Mouse (Mus musculus) myocyte (in vitro differentiated cells): ENCODE measurements around the gene Camkmt. TPM values are rescaled to one million over a fixed set of nuclear protein-coding genes. Genes with fewer than 3 reads are reported as not detected.

ENCODE experiments used
- H3K27me3 ChIP-seq: one replicate; pipeline ENCODE4 v1.6.1; 2011; ENCODE audit not compliant: control insufficient read depth, insufficient read depth, insufficient read length
- H3K36me3 ChIP-seq: one replicate; pipeline ENCODE4 v1.6.1; 2011; ENCODE audit not compliant: control insufficient read depth, insufficient read depth
- H3K4me2 ChIP-seq: one replicate; pipeline ENCODE4 v1.6.1; 2011; ENCODE audit warnings: low read depth, control low read depth
- H3K4me3 ChIP-seq: one replicate; pipeline ENCODE4 v1.5.1; 2011; ENCODE audit warnings: mild to moderate bottlenecking, control low read depth, moderate library complexity
- H3K79me2 ChIP-seq: one replicate; pipeline ENCODE4 v1.6.1; 2011; ENCODE audit not compliant: control insufficient read depth, insufficient read depth
- H3ac ChIP-seq: one replicate; pipeline ENCODE4 v1.6.1; 2011; ENCODE audit not compliant: control insufficient read depth, insufficient read length
- CEBPB ChIP-seq: IDR thresholded peaks from 2 replicates; pipeline ENCODE4 v1.6.1; 2011; ENCODE audit warnings: mild to moderate bottlenecking, moderate library complexity; ENCODE audit not compliant: poor library complexity, insufficient read depth, severe bottlenecking
- E2F4 ChIP-seq: IDR thresholded peaks from one replicate; pipeline ENCODE4 v1.6.1; 2011; ENCODE audit warnings: mild to moderate bottlenecking, control low read depth, moderate library complexity; ENCODE audit not compliant: insufficient read depth
- MAX ChIP-seq: IDR thresholded peaks from one replicate; pipeline ENCODE4 v1.6.1; 2011; ENCODE audit warnings: low read depth, mild to moderate bottlenecking, control low read depth
- MYOD1 ChIP-seq, 3 experiments: IDR thresholded peaks; one replicate each; pipeline ENCODE4 v1.6.1; 2011; ENCODE audit warnings: control low read depth in 2 of 3, low read depth in 2 of 3, mild to moderate bottlenecking in 2 of 3, moderate library complexity in 1 of 3; ENCODE audit not compliant: insufficient read length in 2 of 3, control insufficient read depth in 1 of 3
- MYOG ChIP-seq, 3 experiments: IDR thresholded peaks; one replicate each; pipeline ENCODE4 v1.6.1; 2011; ENCODE audit warnings: control low read depth in 2 of 3, low read depth in 2 of 3, mild to moderate bottlenecking in 2 of 3; ENCODE audit not compliant: insufficient read length in 2 of 3, control insufficient read depth in 1 of 3, insufficient read depth in 1 of 3
- POLR2A ChIP-seq: IDR thresholded peaks from one replicate; pipeline ENCODE4 v1.6.1; 2011; ENCODE audit warnings: low read depth, mild to moderate bottlenecking, control low read depth, moderate library complexity; ENCODE audit not compliant: insufficient read length
- POLR2AphosphoS2 ChIP-seq: IDR thresholded peaks from one replicate; pipeline ENCODE4 v1.6.1; 2011; ENCODE audit warnings: low read depth, control low read depth; ENCODE audit not compliant: insufficient read length
- REST ChIP-seq: IDR thresholded peaks from one replicate; pipeline ENCODE4 v1.6.1; 2011; ENCODE audit warnings: mild to moderate bottlenecking, control low read depth, moderate library complexity; ENCODE audit not compliant: insufficient read depth, insufficient read length
- SRF ChIP-seq: IDR thresholded peaks from one replicate; pipeline ENCODE4 v1.6.1; 2011; ENCODE audit warnings: low read depth; ENCODE audit not compliant: control insufficient read depth, insufficient read length
- TCF12 ChIP-seq: IDR thresholded peaks from one replicate; pipeline ENCODE4 v1.6.1; 2011; ENCODE audit warnings: mild to moderate bottlenecking, control low read depth; ENCODE audit not compliant: poor library complexity, insufficient read depth, severe bottlenecking
- TCF3 ChIP-seq: IDR thresholded peaks from one replicate; pipeline ENCODE4 v1.6.1; 2011; ENCODE audit warnings: low read depth, control low read depth; ENCODE audit not compliant: insufficient read length
- USF1 ChIP-seq: IDR thresholded peaks from one replicate; pipeline ENCODE4 v1.6.1; 2011; ENCODE audit warnings: low read depth, mild to moderate bottlenecking, control low read depth, moderate library complexity
- polyA plus RNA-seq: library from polyadenylated mRNA; unstranded; fragments of >200 nt; fragmentation: generic; extraction: Trizol; gene quantifications from one replicate; pipeline ENCODE4 v1.2.1, GENCODE M21; 2012; ENCODE audit warnings: missing spikeins

Gene Camkmt
- polyA plus RNA-seq, 1 experiment, result 1.4 TPM

DNA sequence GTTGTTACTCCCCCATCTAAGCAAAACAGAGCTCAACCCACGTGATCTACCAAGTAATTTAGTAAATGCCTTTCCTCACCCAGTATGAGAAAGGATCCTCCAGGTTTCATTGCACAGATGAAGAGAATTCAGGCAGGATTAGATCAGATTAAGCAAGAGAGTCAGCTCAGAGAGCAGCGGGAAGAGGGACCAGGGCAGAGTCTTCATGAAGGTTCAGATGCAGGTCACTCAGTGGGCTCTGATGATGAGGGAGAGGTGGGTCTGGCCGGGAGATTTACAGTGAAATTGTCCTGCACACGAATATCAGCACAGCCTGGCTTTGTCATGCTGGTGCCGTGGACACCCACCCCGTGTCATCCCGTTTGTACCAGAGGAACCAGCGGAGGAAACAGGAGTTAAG lies 342.6 kb downstream of the Camkmt start:
- no peaks in the 10 kb centered on the region for H3K79me2 ChIP-seq
- no peaks in the 10 kb centered on the region for H3K36me3 ChIP-seq
- no peak overlapping the region for H3K4me3 ChIP-seq
- no peaks in the 10 kb centered on the region for H3K27me3 ChIP-seq
- no peak overlapping the region for H3K4me2 ChIP-seq
- TF ChIP-seq MYOD1 (IDR thresholded peaks at IDR 0.05; ENCODE audit: control insufficient read depth in 1 of 3, insufficient read length in 2 of 3, low read depth in 2 of 3), result no peak
- TF ChIP-seq CEBPB, result no peak
- TF ChIP-seq TCF12, result no peak
- TF ChIP-seq MYOG (IDR thresholded peaks at IDR 0.05; ENCODE audit: control insufficient read depth in 1 of 3, insufficient read depth in 1 of 3, insufficient read length in 2 of 3, low read depth in 2 of 3), result no peak
- TF ChIP-seq REST, result no peak
- TF ChIP-seq POLR2AphosphoS2, result no peak
- no peak for TF ChIP-seq USF1
- no peak for TF ChIP-seq MAX
- TF ChIP-seq POLR2A, result no peak
- H3ac ChIP-seq, result no peak overlapping the region

DNA sequence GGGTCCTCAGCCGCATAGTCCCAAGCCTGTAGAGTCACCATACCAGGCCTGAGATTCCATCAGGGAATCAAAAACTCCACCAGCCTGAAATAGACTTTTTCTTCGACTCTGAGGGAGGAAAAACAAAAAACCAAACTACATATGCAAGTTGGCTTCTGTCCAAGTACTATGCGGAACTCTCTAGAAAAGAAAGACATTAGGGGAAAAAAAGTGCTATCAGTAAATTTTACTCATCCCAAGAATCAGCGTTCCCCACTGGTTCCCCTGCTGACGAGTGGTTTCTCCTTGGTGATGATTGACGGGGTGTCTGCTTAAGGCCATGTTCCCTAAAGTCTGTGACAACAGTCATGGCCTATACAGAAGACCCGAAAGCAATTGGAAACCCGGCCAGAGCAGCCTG lies 352.7 kb downstream of the Camkmt start:
- Histone ChIP-seq H3ac (no peak overlapping the region), H3K36me3 (no peaks in the 10 kb centered on the region), H3K27me3 (no peaks in the 10 kb centered on the region), H3K4me2 (no peak overlapping the region), H3K4me3 (no peak overlapping the region), H3K79me2 (no peaks in the 10 kb centered on the region)
- TF ChIP-seq E2F4 (no peak), POLR2A (no peak), REST (no peak), MYOG (IDR thresholded peaks at IDR 0.05; ENCODE audit: control insufficient read depth in 1 of 3, insufficient read depth in 1 of 3, insufficient read length in 2 of 3, low read depth in 2 of 3) (no peak), CEBPB (no peak), SRF (no peak), TCF12 (no peak), USF1 (no peak), MAX (no peak), TCF3 (no peak), POLR2AphosphoS2 (no peak), MYOD1 (IDR thresholded peaks at IDR 0.05; ENCODE audit: control insufficient read depth in 1 of 3, insufficient read length in 2 of 3, low read depth in 2 of 3) (no peak)

DNA sequence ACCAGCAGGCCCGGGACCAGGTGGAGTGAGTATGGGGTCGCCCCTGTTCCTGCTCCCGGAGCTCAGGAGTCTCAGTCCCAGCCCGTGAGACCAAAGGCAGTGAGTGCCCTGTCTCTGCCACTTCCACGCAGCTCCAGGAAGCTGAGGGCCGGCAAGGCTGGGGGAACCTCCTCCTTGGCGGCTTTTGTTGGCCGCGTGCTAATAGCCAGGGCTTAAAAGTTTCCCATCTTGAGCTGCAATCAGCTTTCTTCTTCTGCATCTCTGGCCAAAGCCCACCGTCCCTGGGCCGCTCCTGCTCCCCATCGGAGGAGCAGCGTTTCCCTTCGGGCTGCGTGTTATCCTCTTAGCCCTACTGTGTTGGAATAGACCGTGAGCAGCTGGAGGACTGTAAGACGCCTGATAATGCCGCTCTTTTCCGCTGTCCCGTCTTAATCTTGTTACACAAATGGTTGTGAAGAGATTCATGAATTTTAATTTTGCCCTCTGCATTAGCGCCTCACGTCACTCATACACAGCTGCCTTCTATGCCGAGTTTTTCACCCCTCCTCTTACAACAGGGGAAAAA lies 364.1 kb downstream of the Camkmt start:
- no peaks in the 10 kb centered on the region for H3K79me2 ChIP-seq
- no peak overlapping the region for H3ac ChIP-seq
- H3K36me3 ChIP-seq, result no peaks in the 10 kb centered on the region
- no peaks in the 10 kb centered on the region for H3K27me3 ChIP-seq
- TF ChIP-seq SRF, result no peak
- no peak for TF ChIP-seq TCF3
- TF ChIP-seq MAX, result no peak
- TF ChIP-seq TCF12, result no peak
- no peak for TF ChIP-seq USF1
- no peak for TF ChIP-seq E2F4
- no peak for TF ChIP-seq POLR2A
- TF ChIP-seq MYOD1 (IDR thresholded peaks at IDR 0.05; ENCODE audit: control insufficient read depth in 1 of 3, insufficient read length in 2 of 3, low read depth in 2 of 3), result no peak
- no peak for TF ChIP-seq REST
- TF ChIP-seq CEBPB, result no peak
- no peak for TF ChIP-seq POLR2AphosphoS2
- no peak for TF ChIP-seq MYOG (IDR thresholded peaks at IDR 0.05; ENCODE audit: control insufficient read depth in 1 of 3, insufficient read depth in 1 of 3, insufficient read length in 2 of 3, low read depth in 2 of 3)
- no peak overlapping the region for H3K4me3 ChIP-seq
- no peak overlapping the region for H3K4me2 ChIP-seq

DNA sequence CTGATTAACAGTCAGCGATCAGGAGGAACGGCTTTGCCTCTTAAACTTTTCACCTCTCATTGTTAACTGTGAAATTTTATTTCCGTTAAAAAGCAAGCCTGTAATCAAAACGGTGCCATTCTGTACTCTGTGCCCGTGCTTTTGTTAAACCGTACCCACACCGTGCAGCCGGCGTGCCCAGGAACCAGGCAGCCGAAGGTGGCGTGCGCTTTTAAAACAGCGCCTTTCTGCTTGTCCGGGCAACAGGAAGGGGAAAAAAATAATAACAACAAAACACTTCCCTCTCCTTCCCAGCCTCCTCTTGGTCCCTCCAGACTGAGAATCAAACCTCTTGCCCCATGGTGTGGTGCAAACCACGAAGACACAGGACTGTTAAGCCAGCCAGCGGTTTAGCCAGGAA lies 364.7 kb downstream of the Camkmt start:
- Histone ChIP-seq H3K36me3 (no peaks in the 10 kb centered on the region), H3ac (no peak overlapping the region), H3K4me2 (no peak overlapping the region), H3K79me2 (no peaks in the 10 kb centered on the region), H3K4me3 (no peak overlapping the region), H3K27me3 (no peaks in the 10 kb centered on the region)
- TF ChIP-seq REST (no peak), TCF3 (no peak), SRF (no peak), MYOD1 (IDR thresholded peaks at IDR 0.05; ENCODE audit: control insufficient read depth in 1 of 3, insufficient read length in 2 of 3, low read depth in 2 of 3) (no peak), POLR2AphosphoS2 (no peak), CEBPB (no peak), MYOG (IDR thresholded peaks at IDR 0.05; ENCODE audit: control insufficient read depth in 1 of 3, insufficient read depth in 1 of 3, insufficient read length in 2 of 3, low read depth in 2 of 3) (no peak), MAX (no peak)

DNA sequence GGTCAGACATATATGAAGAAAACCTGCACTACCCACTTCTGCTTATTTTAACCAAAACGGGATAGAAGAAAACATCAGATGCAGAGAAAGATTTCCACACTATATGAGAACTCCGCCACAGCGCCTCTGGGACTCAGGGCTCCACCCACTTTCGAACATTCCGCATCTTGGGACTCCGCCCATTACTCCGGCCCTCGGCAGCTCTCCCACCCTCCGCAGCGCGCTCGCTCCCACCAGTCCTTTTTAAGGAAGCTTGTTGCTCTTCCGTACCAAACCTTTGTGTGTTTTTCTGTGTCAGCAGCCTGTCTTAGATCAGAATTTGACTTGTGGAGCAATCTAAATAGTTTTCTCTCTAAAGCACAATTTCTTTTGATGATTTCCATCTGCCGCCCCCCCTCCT lies 367.7 kb downstream of the Camkmt start:
- Histone ChIP-seq H3K27me3 (no peaks in the 10 kb centered on the region), H3K36me3 (no peaks in the 10 kb centered on the region), H3K4me2 (no peak overlapping the region), H3K4me3 (no peak overlapping the region), H3ac (no peak overlapping the region), H3K79me2 (no peaks in the 10 kb centered on the region)
- no peak for TF ChIP-seq POLR2A
- no peak for TF ChIP-seq MYOG (IDR thresholded peaks at IDR 0.05; ENCODE audit: control insufficient read depth in 1 of 3, insufficient read depth in 1 of 3, insufficient read length in 2 of 3, low read depth in 2 of 3)
- TF ChIP-seq MYOD1 (IDR thresholded peaks at IDR 0.05; ENCODE audit: control insufficient read depth in 1 of 3, insufficient read length in 2 of 3, low read depth in 2 of 3), result no peak
- no peak for TF ChIP-seq MAX
- TF ChIP-seq REST, result no peak
- no peak for TF ChIP-seq E2F4
- no peak for TF ChIP-seq USF1
- TF ChIP-seq SRF, result no peak
- no peak for TF ChIP-seq CEBPB
- no peak for TF ChIP-seq TCF3
- no peak for TF ChIP-seq POLR2AphosphoS2
- no peak for TF ChIP-seq TCF12
